Comparison of ENCODE assay signal across 8 mouse cellular contexts in genomic region chr17:47610849-47611660, GRCm38 (mm10). TPM values are rescaled to one million over a fixed set of nuclear protein-coding genes. Genes with fewer than 3 reads are reported as not detected.
DNase-seq lines count a peak whose midpoint lies in the region; ATAC-seq lines count a peak whose summit lies in the region.

Gene Bysl, minus strand, starts transcription at chr17:47611492.
Gene Med20, plus strand, starts transcription at chr17:47611582.
Gene Gm20517, plus strand, starts transcription at chr17:47611589.

- no peaks in the 10 kb centered on the region for H3K27me3 ChIP-seq in megakaryocyte, embryonic 14.5 days (replicated peaks)

- peak; percentile 88 for ATAC-seq in common myeloid progenitor, adult 5-6 weeks (replicated peaks; ENCODE audit: low read depth, poor library complexity, severe bottlenecking)

- DNase-seq in ZHBTc4 (ENCODE audit: low read depth, low spot score): peak; percentile 98
- DNase-seq in gastrocnemius, adult 8-10 months (ENCODE audit: low spot score in 2 of 2): peak; percentile 90
- peak; percentile 86 for DNase-seq in hindlimb bud, embryonic 11.5 days (ENCODE audit: extremely low spot score, low read depth, low spot score)
- peak; percentile 94 to 96 for DNase-seq in left cerebral cortex, adult 8-10 months (ENCODE audit: low spot score in 2 of 2)
- DNase-seq in right cerebral cortex, postnatal 10 days (ENCODE audit: low spot score in 2 of 2): peak; percentile 98
- peak; percentile 97 for DNase-seq in urinary bladder, postnatal 25 days (ENCODE audit: low spot score)

- H3K9me3 ChIP-seq in megakaryocyte, embryonic 14.5 days: no peaks in the 10 kb centered on the region

- H3K4me3 ChIP-seq in megakaryocyte, embryonic 14.5 days (replicated peaks): peak within 1 kb of the TSS; percentile 97

- H3K4me1 ChIP-seq in megakaryocyte, embryonic 14.5 days: peaks cover 74% of the 10 kb centered on the region

- peaks cover 64% of the 10 kb centered on the region for H3K36me3 ChIP-seq in megakaryocyte, embryonic 14.5 days (replicated peaks; ENCODE audit: low read length)

RNA-seq across cellular contexts. Expression of gene Bysl, which starts in this region (rescaled TPM):
- 14.7 and 18.3 TPM in 2 replicates for total RNA-seq in common myeloid progenitor, adult 5-6 weeks (2017)
- total RNA-seq in gastrocnemius, adult 8-10 months (2022): 10 to 100 TPM; 13.8 to 16.5 (median 14.2) TPM
- 10 to 100 TPM; 15.7 to 19.0 (median 17.1) TPM for total RNA-seq in left cerebral cortex, adult 8-10 months (2022)
- polyA plus RNA-seq in megakaryocyte, embryonic 14.5 days (2012; ENCODE audit: insufficient read depth, low replicate concordance): 7.8 and 17.7 TPM in 2 replicates

RNA-seq across cellular contexts. Expression of gene Med20, which starts in this region (rescaled TPM):
- total RNA-seq in common myeloid progenitor, adult 5-6 weeks (2017): 32.2 and 42.8 TPM in 2 replicates
- total RNA-seq in gastrocnemius, adult 8-10 months (2022): 10 to 100 TPM; 13.3 to 19.3 (median 18.1) TPM
- 10 to 100 TPM; 26.3 to 34.7 (median 27.2) TPM for total RNA-seq in left cerebral cortex, adult 8-10 months (2022)
- polyA plus RNA-seq in megakaryocyte, embryonic 14.5 days (2012; ENCODE audit: insufficient read depth, low replicate concordance): 2.3 TPM in 1 of 2 replicates, not detected in the other

RNA-seq across cellular contexts. Expression of gene Gm20517, which starts in this region (rescaled TPM):
- total RNA-seq in common myeloid progenitor, adult 5-6 weeks (2017): 0.69 and 0.97 TPM in 2 replicates
- 1 to 10 TPM in 3 of 4 experiments, under 1 TPM in 1; 0.77 to 2.8 (median 1.6) TPM for total RNA-seq in gastrocnemius, adult 8-10 months (2022)
- 1 to 10 TPM; 3.8 to 9.6 (median 6.6) TPM for total RNA-seq in left cerebral cortex, adult 8-10 months (2022)
- polyA plus RNA-seq in megakaryocyte, embryonic 14.5 days (2012; ENCODE audit: insufficient read depth, low replicate concordance): 0.29 and 0.81 TPM in 2 replicates

Comparison
In these comparisons a context has a peak if more than half of its experiments do, and no peak if none do; other contexts are left out.
1. Peak in every context shown above with its lines: DNase-seq, ATAC-seq and H3K4me3 ChIP-seq.